Mouse (Mus musculus) midbrain, postnatal 0 days (tissue): ENCODE measurements at regions not wholly inside any gene's neighbourhood (a gene's known extent, or its start where the extent isn't known, plus 50 kb on each side); places are given as distances from the start of the nearest gene placed in this dataset.

Experiments used
- ATAC-seq: fragments of 200-750 bp; cut with Nextera tagmentation; 2 replicates; pipeline ENCODE4 v1.8.0; 2017; ENCODE audit warnings: moderate number of reproducible peaks, mild to moderate bottlenecking, moderate TSS enrichment, moderate library complexity; ENCODE audit not compliant: low FRiP score
- DNase-seq: peaks from one replicate; pipeline ENCODE4 v3.0.0-alpha.2; 2015; ENCODE audit warnings: low spot score
- H3K27ac ChIP-seq: fragments of 300-500 bp; sonication (generic); 2 replicates; pipeline ENCODE4 v1.5.1; 2014; ENCODE audit warnings: low read depth, mild to moderate bottlenecking, low read length, mixed read lengths
- H3K27me3 ChIP-seq: fragments of 300-500 bp; sonication (generic); 2 replicates; pipeline ENCODE4 v1.6.1; 2014; ENCODE audit warnings: low read length, control low read depth, mixed read lengths; ENCODE audit not compliant: insufficient read depth
- H3K36me3 ChIP-seq: fragments of 300-500 bp; sonication (generic); 2 replicates; pipeline ENCODE4 v1.6.1; 2014; ENCODE audit warnings: low read length, control low read depth, mixed read lengths; ENCODE audit not compliant: insufficient read depth
- H3K4me1 ChIP-seq: fragments of 300-500 bp; sonication (generic); 2 replicates; pipeline ENCODE4 v1.6.1; 2014; ENCODE audit warnings: mild to moderate bottlenecking, control low read depth, antibody characterized with exemption, low read length, mixed read lengths; ENCODE audit not compliant: insufficient read depth
- H3K4me2 ChIP-seq: fragments of 300-500 bp; sonication (generic); 2 replicates; pipeline ENCODE4 v1.6.1; 2014; ENCODE audit warnings: low read depth, mild to moderate bottlenecking, low read length, mixed read lengths; ENCODE audit not compliant: poor library complexity, severe bottlenecking
- H3K4me3 ChIP-seq: fragments of 300-500 bp; sonication (generic); 2 replicates; pipeline ENCODE4 v1.5.1; 2014; ENCODE audit warnings: low read depth, mild to moderate bottlenecking, low read length, moderate library complexity
- H3K9ac ChIP-seq: fragments of 300-500 bp; sonication (generic); replicated peaks from 2 replicates; pipeline ENCODE4 v1.6.1; 2014; ENCODE audit warnings: mild to moderate bottlenecking, low read length, moderate library complexity, mixed read lengths; ENCODE audit not compliant: poor library complexity, severe bottlenecking
- H3K9me3 ChIP-seq: fragments of 300-500 bp; sonication (generic); 2 replicates; pipeline ENCODE4 v1.6.1; 2016; ENCODE audit warnings: low read length, control low read depth
- CTCF ChIP-seq: IDR thresholded peaks from 2 replicates; pipeline ENCODE4 v1.5.1; 2016; ENCODE audit warnings: antibody characterized with exemption, mild to moderate bottlenecking
- WGBS: fragments of 180-500 bp; shearing (Covaris S2); extraction: QIAGEN DNeasy Blood & Tissue Kit; methylation state at CpG from one replicate; pipeline ENCODE4 v1.1.7; 2014; 5-methylcytosine and 5-hydroxymethylcytosine counted together

- H3K4me3 ChIP-seq = no peak overlapping the region
- DNase-seq (no peak), ATAC-seq (no peak)
- H3K27ac ChIP-seq = no peak overlapping the region
- no peak overlapping the region for H3K9ac ChIP-seq
- WGBS = 68% methylated on average over 10 of the region's 10 CpGs
- no peaks in the 10 kb centered on the region for H3K4me1 ChIP-seq
- no peak for TF ChIP-seq CTCF
- H3K36me3 ChIP-seq = no peaks in the 10 kb centered on the region
- no peak overlapping the region for H3K4me2 ChIP-seq
- no peaks in the 10 kb centered on the region for H3K9me3 ChIP-seq
- H3K27me3 ChIP-seq = no peaks in the 10 kb centered on the region
These were observed 368.3 kb upstream of the Zeb2 start for GRCm38 (mm10) chr2:45485477-45485876.

- no peak overlapping the region for H3K9ac ChIP-seq
- H3K27ac ChIP-seq = no peak overlapping the region
- H3K4me2 ChIP-seq = no peak overlapping the region
- H3K36me3 ChIP-seq = no peaks in the 10 kb centered on the region
- TF ChIP-seq CTCF = no peak
- H3K9me3 ChIP-seq = no peaks in the 10 kb centered on the region
- H3K4me3 ChIP-seq = no peak overlapping the region
- no peaks in the 10 kb centered on the region for H3K4me1 ChIP-seq
- DNase-seq (no peak), ATAC-seq (no peak)
- WGBS = 75% methylated on average over 2 of the region's 2 CpGs
- H3K27me3 ChIP-seq = no peaks in the 10 kb centered on the region
These were observed 363.5 kb upstream of the Zeb2 start for GRCm38 (mm10) chr2:45480671-45481070.

GRCm38 (mm10) chr2:45475996-45476395 is 358.8 kb upstream of the Zeb2 start:
- Histone ChIP-seq H3K27ac (no peak overlapping the region), H3K27me3 (no peaks in the 10 kb centered on the region), H3K9ac (no peak overlapping the region), H3K9me3 (no peaks in the 10 kb centered on the region), H3K36me3 (no peaks in the 10 kb centered on the region), H3K4me1 (no peaks in the 10 kb centered on the region), H3K4me3 (no peak overlapping the region), H3K4me2 (no peak overlapping the region)
- DNase-seq (no peak), ATAC-seq (no peak)
- no peak for TF ChIP-seq CTCF

DNA sequence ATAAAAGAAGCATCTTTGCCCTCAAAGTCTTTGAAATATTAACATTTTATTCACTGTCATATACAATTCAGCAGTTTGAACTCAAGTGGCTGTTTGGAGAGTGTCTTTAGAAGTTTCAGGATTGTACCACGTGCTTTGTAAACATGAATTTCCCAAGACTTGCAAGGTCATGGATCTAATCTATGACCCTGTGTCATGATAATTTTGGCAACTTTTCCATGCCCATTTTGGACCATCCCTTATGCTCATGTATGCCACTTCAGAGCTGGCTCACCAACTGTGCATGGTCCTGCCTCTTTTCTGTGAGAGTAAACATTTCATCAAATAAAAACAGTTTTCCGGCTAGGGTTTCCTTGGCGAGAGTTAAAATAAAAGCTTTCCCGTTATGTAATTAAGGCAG is 347.1 kb upstream of the Zeb2 start:
- H3K36me3 ChIP-seq = no peaks in the 10 kb centered on the region
- no peaks in the 10 kb centered on the region for H3K27me3 ChIP-seq
- DNase-seq (no peak), ATAC-seq (no peak)
- no peak overlapping the region for H3K9ac ChIP-seq
- H3K27ac ChIP-seq = no peak overlapping the region
- no peak overlapping the region for H3K4me2 ChIP-seq
- WGBS = 84% methylated on average over 4 of the region's 4 CpGs
- no peaks in the 10 kb centered on the region for H3K9me3 ChIP-seq
- H3K4me3 ChIP-seq = no peak overlapping the region
- no peak for TF ChIP-seq CTCF
- no peaks in the 10 kb centered on the region for H3K4me1 ChIP-seq

GRCm38 (mm10) chr2:45459410-45459809 is 342.2 kb upstream of the Zeb2 start:
- Histone ChIP-seq H3K9ac (no peak overlapping the region), H3K4me1 (no peaks in the 10 kb centered on the region), H3K27ac (no peak overlapping the region), H3K9me3 (no peaks in the 10 kb centered on the region), H3K4me2 (no peak overlapping the region), H3K4me3 (no peak overlapping the region), H3K36me3 (no peaks in the 10 kb centered on the region), H3K27me3 (no peaks in the 10 kb centered on the region)
- TF ChIP-seq CTCF = no peak
- DNase-seq (no peak), ATAC-seq (no peak)

DNA sequence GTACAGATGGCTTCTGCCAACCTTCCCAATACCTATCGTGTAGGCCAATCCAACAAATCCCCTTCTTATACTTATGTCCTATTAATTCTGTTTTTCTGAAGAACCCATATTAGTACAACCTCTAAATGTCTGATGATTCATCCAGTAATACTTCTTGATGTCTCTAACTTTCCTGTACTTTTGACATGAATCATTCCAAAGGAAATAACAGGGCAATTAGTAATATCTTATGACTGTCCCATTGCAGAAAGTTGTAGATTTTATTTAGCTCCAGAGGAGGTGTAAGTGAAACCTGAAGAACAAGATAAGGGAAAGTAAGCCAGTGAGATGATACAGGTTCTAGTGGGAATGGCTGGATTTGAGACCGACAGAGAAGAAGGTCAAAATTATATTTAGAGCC is 337.6 kb upstream of the Zeb2 start:
- no peaks in the 10 kb centered on the region for H3K9me3 ChIP-seq
- H3K27me3 ChIP-seq = no peaks in the 10 kb centered on the region
- H3K4me1 ChIP-seq = no peaks in the 10 kb centered on the region
- TF ChIP-seq CTCF = no peak
- no peak overlapping the region for H3K4me2 ChIP-seq
- DNase-seq = no peak
- no peaks in the 10 kb centered on the region for H3K36me3 ChIP-seq
- no peak for ATAC-seq
- no peak overlapping the region for H3K4me3 ChIP-seq
- H3K27ac ChIP-seq = no peak overlapping the region
- H3K9ac ChIP-seq = no peak overlapping the region
- WGBS = 98% methylated on average over 2 of the region's 2 CpGs

DNA sequence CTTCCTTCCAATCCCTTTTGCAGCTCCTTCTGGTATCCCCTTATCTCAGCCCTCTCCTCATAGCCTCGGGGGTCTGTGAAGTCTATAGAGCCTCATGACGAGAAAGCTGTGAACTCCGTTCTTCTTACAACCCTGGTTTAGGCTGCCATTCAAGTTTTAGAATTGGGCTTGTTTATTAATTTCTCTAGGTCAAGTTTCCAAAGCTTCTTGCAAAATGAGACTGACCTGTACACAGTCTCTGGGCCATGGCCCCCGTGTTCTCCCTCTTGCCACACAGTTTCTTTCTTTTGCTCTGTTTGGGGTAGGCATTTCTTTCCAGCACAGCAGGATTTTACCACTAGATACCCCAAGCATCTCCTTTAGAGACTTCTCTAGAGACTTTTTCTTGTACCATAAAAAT is 322.0 kb upstream of the Zeb2 start:
- no peak for ATAC-seq
- no peak overlapping the region for H3K27ac ChIP-seq
- H3K36me3 ChIP-seq = no peaks in the 10 kb centered on the region
- H3K4me3 ChIP-seq = no peak overlapping the region
- no peak for DNase-seq
- no peaks in the 10 kb centered on the region for H3K27me3 ChIP-seq
- no peak overlapping the region for H3K4me2 ChIP-seq
- no peaks in the 10 kb centered on the region; the same call in 1 of the 2 replicates for H3K4me1 ChIP-seq
- no peak for TF ChIP-seq CTCF
- no peaks in the 10 kb centered on the region for H3K9me3 ChIP-seq
- WGBS = 74% methylated on average over 4 of the region's 4 CpGs
- no peak overlapping the region for H3K9ac ChIP-seq
